Mouse (Mus musculus): ENCODE results near the gene Zfp853. TPM values are rescaled to one million over a fixed set of nuclear protein-coding genes. Genes with fewer than 3 reads are reported as not detected.

The Zfp853 gene
- polyA plus RNA-seq, 1 experiment from 2014 or later = 0.14 TPM

GRCm38 (mm10) chr5:143328690-143329495 lies 35.5 kb upstream of the Zfp853 start, which contains the start of gene Zdhhc4:
Gene Zdhhc4, minus strand, starts transcription at chr5:143329256.
- peak; percentile 91 for DNase-seq (ENCODE audit: low spot score)
- no peaks in the 10 kb centered on the region for H3K9me3 ChIP-seq (replicated peaks; ENCODE audit: low read length)
- peaks cover 21% of the 10 kb centered on the region for H3K36me3 ChIP-seq (ENCODE audit: insufficient read depth, low read length)
- peak within 1 kb of the TSS; percentile 72; the same call in 1 of the 2 replicates for H3K27ac ChIP-seq
- no peak for TF ChIP-seq CTCF (IDR thresholded peaks at IDR 0.05; ENCODE audit: low read depth)
- H3K4me1 ChIP-seq (replicated peaks; ENCODE audit: insufficient read depth, low read length) = peaks cover 9% of the 10 kb centered on the region
- peak within 1 kb of the TSS; percentile 77 for H3K9ac ChIP-seq (ENCODE audit: low read depth, low read length)
- H3K4me2 ChIP-seq (ENCODE audit: low read length) = peak within 1 kb of the TSS; percentile 94
- peak within 1 kb of the TSS; percentile 87 for H3K4me3 ChIP-seq (replicated peaks; ENCODE audit: low read depth, low read length)
- ATAC-seq (replicated peaks; ENCODE audit: low FRiP score, low read depth) = peak; percentile 77; the same call in 1 of the 2 replicates
- no peaks in the 10 kb centered on the region for H3K27me3 ChIP-seq (ENCODE audit: insufficient read depth, low read length)
- under 1% methylated on average over 56 of the region's 57 CpGs for WGBS

DNA sequence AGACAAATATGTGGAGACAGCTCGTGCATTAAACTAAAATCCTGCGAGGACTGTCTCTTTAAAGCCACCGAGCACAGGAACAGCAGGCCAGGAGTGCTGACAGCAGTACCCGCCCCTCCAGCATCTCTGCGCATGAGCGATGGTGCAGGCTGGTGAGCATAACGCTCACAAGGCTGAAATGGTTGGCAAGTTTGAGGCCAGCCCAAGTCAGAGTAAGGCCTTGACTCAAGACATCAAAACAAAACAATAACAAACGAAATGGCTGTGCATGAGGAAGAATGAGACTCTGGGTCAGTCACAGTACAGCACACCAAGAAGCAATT lies 23.8 kb upstream of the Zfp853 start:
- no peak overlapping the region for H3K27ac ChIP-seq
- H3K4me1 ChIP-seq (replicated peaks; ENCODE audit: insufficient read depth, low read length) = peaks cover 8% of the 10 kb centered on the region; the same call in 1 of the 2 replicates
- DNase-seq (ENCODE audit: low spot score) = no peak
- ATAC-seq (replicated peaks; ENCODE audit: low FRiP score, low read depth) = no peak
- peaks cover 35% of the 10 kb centered on the region for H3K36me3 ChIP-seq (ENCODE audit: insufficient read depth, low read length)
- H3K4me3 ChIP-seq (replicated peaks; ENCODE audit: low read depth, low read length) = no peak overlapping the region
- 63% methylated on average over 8 of the region's 8 CpGs for WGBS
- TF ChIP-seq CTCF (IDR thresholded peaks at IDR 0.05; ENCODE audit: low read depth) = no peak
- H3K9ac ChIP-seq (ENCODE audit: low read depth, low read length) = no peak overlapping the region
- H3K27me3 ChIP-seq (ENCODE audit: insufficient read depth, low read length) = no peaks in the 10 kb centered on the region
- H3K4me2 ChIP-seq (ENCODE audit: low read length) = no peak overlapping the region
- H3K9me3 ChIP-seq (replicated peaks; ENCODE audit: low read length) = no peaks in the 10 kb centered on the region

DNA sequence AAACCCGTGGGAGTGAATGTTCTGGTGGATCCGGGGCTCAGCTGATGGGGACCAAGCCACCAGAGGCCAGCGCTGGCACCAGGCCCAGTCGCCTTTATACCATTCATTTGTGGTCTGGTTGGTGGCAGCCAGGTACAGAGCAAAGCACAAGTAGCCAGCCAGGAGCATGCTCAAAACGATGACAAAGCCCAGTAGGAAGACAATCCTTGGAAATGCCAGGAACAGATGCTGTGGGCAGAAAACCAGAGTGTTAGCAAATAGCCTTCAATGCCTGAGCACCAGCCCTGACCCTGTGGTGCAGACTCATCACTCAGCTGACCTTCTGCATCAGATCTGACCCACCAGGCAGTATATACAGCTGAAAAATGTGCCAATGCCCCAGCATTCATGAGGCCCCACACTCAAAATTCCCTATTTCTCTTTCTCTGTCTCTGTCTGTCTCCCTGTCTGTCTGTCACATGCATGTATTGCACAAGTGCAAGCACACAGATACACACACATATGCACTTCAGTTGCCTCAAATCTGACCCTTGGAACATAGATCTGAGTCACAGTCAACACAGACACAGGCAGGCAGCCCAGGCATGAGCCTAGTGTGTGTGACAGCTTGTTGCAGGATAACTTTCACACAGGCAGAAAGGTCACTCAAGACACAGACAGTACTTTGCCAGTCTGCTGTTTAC lies 23.3 kb upstream of the Zfp853 start:
- 86% methylated on average over 5 of the region's 5 CpGs for WGBS
- no peaks in the 10 kb centered on the region for H3K9me3 ChIP-seq (replicated peaks; ENCODE audit: low read length)
- H3K4me2 ChIP-seq (ENCODE audit: low read length) = no peak overlapping the region
- H3K9ac ChIP-seq (ENCODE audit: low read depth, low read length) = no peak overlapping the region
- H3K27ac ChIP-seq = no peak overlapping the region
- peaks cover 8% of the 10 kb centered on the region; the same call in 1 of the 2 replicates for H3K4me1 ChIP-seq (replicated peaks; ENCODE audit: insufficient read depth, low read length)
- DNase-seq (ENCODE audit: low spot score) (no peak), ATAC-seq (replicated peaks; ENCODE audit: low FRiP score, low read depth) (no peak)
- peaks cover 31% of the 10 kb centered on the region; the same call in 1 of the 2 replicates for H3K36me3 ChIP-seq (ENCODE audit: insufficient read depth, low read length)
- no peak for TF ChIP-seq CTCF (IDR thresholded peaks at IDR 0.05; ENCODE audit: low read depth)
- no peaks in the 10 kb centered on the region for H3K27me3 ChIP-seq (ENCODE audit: insufficient read depth, low read length)
- H3K4me3 ChIP-seq (replicated peaks; ENCODE audit: low read depth, low read length) = no peak overlapping the region

- peak overlapping the region; percentile 60 for H3K4me3 ChIP-seq (replicated peaks; ENCODE audit: low read depth, low read length)
- DNase-seq (ENCODE audit: low spot score) (peak; percentile 28), ATAC-seq (replicated peaks; ENCODE audit: low FRiP score, low read depth) (no peak; the same call in 1 of the 2 replicates)
- TF ChIP-seq CTCF (IDR thresholded peaks at IDR 0.05; ENCODE audit: low read depth) = no peak
- H3K4me1 ChIP-seq (replicated peaks; ENCODE audit: insufficient read depth, low read length) = peaks cover 8% of the 10 kb centered on the region; the same call in 1 of the 2 replicates
- peak overlapping the region; percentile 93; the same call in 1 of the 2 replicates for H3K9ac ChIP-seq (ENCODE audit: low read depth, low read length)
- no peak overlapping the region for H3K27ac ChIP-seq
- 13% methylated on average over 8 of the region's 8 CpGs for WGBS
- no peaks in the 10 kb centered on the region for H3K9me3 ChIP-seq (replicated peaks; ENCODE audit: low read length)
- peak overlapping the region; percentile 81 for H3K4me2 ChIP-seq (ENCODE audit: low read length)
- H3K36me3 ChIP-seq (ENCODE audit: insufficient read depth, low read length) = peaks cover 36% of the 10 kb centered on the region
- no peaks in the 10 kb centered on the region for H3K27me3 ChIP-seq (ENCODE audit: insufficient read depth, low read length)
These were observed 22.1 kb upstream of the Zfp853 start for GRCm38 (mm10) chr5:143315514-143315888.

DNA sequence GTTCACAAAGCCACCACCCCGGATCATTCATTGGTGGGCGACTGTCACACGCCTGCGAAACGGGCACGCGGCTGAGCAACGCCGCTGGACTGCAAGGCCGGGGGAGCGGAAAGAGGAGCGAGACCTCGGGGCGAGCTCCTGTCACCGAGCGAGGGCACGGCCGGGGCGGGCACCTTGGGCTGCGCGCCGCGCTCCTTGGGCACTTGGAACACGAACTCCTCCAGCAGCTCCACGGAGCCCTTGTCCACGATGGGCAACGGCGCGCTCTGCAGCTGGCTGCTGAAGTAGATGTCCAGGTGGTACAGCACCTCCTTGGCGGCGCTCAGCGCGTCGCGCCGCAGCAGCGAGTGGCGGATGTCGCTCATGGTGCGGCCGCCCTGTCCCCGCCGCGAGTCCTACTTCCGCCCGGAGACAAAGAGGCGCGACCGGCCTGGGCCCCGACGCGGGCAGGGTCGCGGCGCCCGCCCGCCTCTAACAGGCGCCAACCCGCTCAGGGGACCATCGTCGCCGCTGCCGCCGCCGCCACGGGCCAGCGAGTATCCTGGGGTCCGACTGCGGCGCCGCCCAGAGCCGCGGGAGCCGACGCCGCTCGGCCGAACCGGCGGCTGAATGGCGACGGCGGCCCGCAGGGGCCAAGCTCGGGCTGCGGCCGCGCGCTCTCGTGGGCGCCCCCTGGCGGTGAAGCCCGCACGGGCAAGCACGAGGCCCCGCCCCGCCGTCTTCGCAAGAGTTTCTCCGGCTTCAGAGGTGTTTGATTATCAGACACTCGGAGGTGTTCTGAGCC lies 21.5 kb upstream of the Zfp853 start, which contains the start of gene E130309D02Rik:
E130309D02Rik (minus strand) TSS at position 631 of the 784 bp plus-strand sequence.
- Histone ChIP-seq H3K9ac (ENCODE audit: low read depth, low read length) (peak within 1 kb of the TSS; percentile 93), H3K9me3 (replicated peaks; ENCODE audit: low read length) (no peaks in the 10 kb centered on the region), H3K4me2 (ENCODE audit: low read length) (peak within 1 kb of the TSS; percentile 81), H3K4me3 (replicated peaks; ENCODE audit: low read depth, low read length) (peak within 1 kb of the TSS; percentile 60), H3K27me3 (ENCODE audit: insufficient read depth, low read length) (no peaks in the 10 kb centered on the region), H3K4me1 (replicated peaks; ENCODE audit: insufficient read depth, low read length) (peaks cover 8% of the 10 kb centered on the region; the same call in 1 of the 2 replicates), H3K27ac (peak within 1 kb of the TSS; percentile 92), H3K36me3 (ENCODE audit: insufficient read depth, low read length) (peaks cover 36% of the 10 kb centered on the region)
- peak; percentile 78 for TF ChIP-seq CTCF (IDR thresholded peaks at IDR 0.05; ENCODE audit: low read depth)
- ATAC-seq (replicated peaks; ENCODE audit: low FRiP score, low read depth) (peak; percentile 85), DNase-seq (ENCODE audit: low spot score) (peak; percentile 90)
- WGBS = under 1% methylated on average over 98 of the region's 101 CpGs
